Mouse (Mus musculus) neural tube, embryonic 14.5 days (tissue): Measurements from ENCODE around the gene Dcp1b. TPM values are rescaled to one million over a fixed set of nuclear protein-coding genes. Genes with fewer than 3 reads are reported as not detected.
A peak's percentile ranks its signal among the peaks of the same experiment; 100 is the strongest.

Source experiments
- ATAC-seq: fragments of 200-750 bp; cut with Nextera tagmentation; 2 replicates; pipeline ENCODE4 v1.8.0; 2017; ENCODE audit warnings: low read depth, mild to moderate bottlenecking, moderate TSS enrichment, moderate library complexity
- H3K27ac ChIP-seq: fragments of 300-500 bp; sonication (generic); 2 replicates; pipeline ENCODE4 v1.5.1; 2014; ENCODE audit warnings: low read depth, mild to moderate bottlenecking, control low read depth, low read length, moderate library complexity, mixed read lengths
- H3K27me3 ChIP-seq: fragments of 300-500 bp; sonication (generic); 2 replicates; pipeline ENCODE4 v1.6.1; 2014; ENCODE audit warnings: low read length; ENCODE audit not compliant: control insufficient read depth, insufficient read depth
- H3K36me3 ChIP-seq: fragments of 300-500 bp; sonication (generic); 2 replicates; pipeline ENCODE4 v1.6.1; 2014; ENCODE audit warnings: low read length, mixed read lengths; ENCODE audit not compliant: control insufficient read depth, insufficient read depth
- H3K4me1 ChIP-seq: fragments of 300-500 bp; sonication (generic); 2 replicates; pipeline ENCODE4 v1.6.1; 2014; ENCODE audit warnings: low read length; ENCODE audit not compliant: control insufficient read depth, insufficient read depth
- H3K4me2 ChIP-seq: fragments of 300-500 bp; sonication (generic); 2 replicates; pipeline ENCODE4 v1.6.1; 2014; ENCODE audit warnings: mild to moderate bottlenecking, low read depth, low read length, control low read depth
- H3K4me3 ChIP-seq: fragments of 300-500 bp; sonication (generic); 2 replicates; pipeline ENCODE4 v1.5.1; 2014; ENCODE audit warnings: low read depth, low read length, control low read depth, mixed read lengths
- H3K9ac ChIP-seq: fragments of 300-500 bp; sonication (generic); replicated peaks from 2 replicates; pipeline ENCODE4 v1.6.1; 2014; ENCODE audit warnings: low read depth, mild to moderate bottlenecking, control low read depth, low read length, mixed read lengths
- H3K9me3 ChIP-seq: fragments of 300-500 bp; sonication (generic); 2 replicates; pipeline ENCODE4 v1.6.1; 2016; ENCODE audit warnings: low read length; ENCODE audit not compliant: control insufficient read depth
- WGBS: fragments of 180-500 bp; shearing (Covaris S2); extraction: QIAGEN DNeasy Blood & Tissue Kit; methylation state at CpG from one replicate; pipeline ENCODE4 v1.1.7; 2014; 5-methylcytosine and 5-hydroxymethylcytosine counted together
- polyA plus RNA-seq: library from polyadenylated mRNA; unstranded; fragments of >200 nt; fragmentation: Nextera tagmentation; extraction: Ambion mirVana; gene quantifications from 2 replicates; pipeline ENCODE4 v1.2.1, GENCODE M21; 2014

The Dcp1b gene
- polyA plus RNA-seq: 14.1 and 14.6 TPM in 2 replicates

DNA sequence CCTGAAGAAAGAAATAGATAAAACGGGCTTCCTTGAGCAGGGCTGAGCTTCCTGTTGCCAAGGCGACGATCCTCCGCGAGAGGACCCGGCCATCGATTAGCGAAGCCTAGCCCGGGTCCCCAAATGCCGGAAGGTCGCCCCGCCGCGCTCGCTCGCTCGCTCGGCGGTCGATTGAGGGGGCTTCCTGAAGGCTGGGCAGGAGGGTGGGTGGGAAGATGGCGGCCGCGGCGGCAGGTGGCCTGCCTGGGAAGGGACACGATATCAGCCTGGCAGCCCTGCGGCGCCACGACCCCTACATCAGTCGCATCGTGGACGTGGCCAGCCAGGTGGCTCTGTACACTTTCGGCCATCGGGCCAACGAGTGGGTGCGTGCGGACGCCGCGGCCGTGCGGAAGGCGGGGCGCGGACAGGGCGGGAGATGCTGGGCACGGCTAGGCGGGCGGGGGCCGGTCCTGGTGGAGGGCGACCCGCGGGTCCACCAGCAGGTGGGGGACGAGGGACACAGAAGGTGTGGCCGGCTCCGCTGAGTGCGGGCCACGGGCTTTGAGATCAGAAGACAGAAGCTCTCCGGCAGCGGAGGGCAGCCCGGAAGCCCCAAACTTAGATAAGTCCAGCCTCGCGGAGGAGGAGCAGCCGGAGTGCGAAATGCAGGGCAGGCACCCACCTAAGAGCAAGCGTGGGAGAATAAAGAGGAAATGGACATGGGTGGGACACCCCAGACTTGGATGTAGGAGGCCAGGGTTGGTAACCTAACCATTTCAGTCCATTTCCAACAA is at the start of gene Dcp1b:
TSS of gene Dcp1b (plus strand) at position 176 of the 776 bp plus-strand sequence.
- H3K36me3 ChIP-seq: no peaks in the 10 kb centered on the region
- H3K9ac ChIP-seq: peak within 1 kb of the TSS; percentile 76
- no peaks in the 10 kb centered on the region for H3K27me3 ChIP-seq
- H3K27ac ChIP-seq: peak within 1 kb of the TSS; percentile 91
- H3K4me3 ChIP-seq: peak within 1 kb of the TSS; percentile 68
- peak within 1 kb of the TSS; percentile 63 for H3K4me2 ChIP-seq
- WGBS: under 1% methylated on average over 57 of the region's 65 CpGs
- peak; percentile 96 for ATAC-seq
- H3K9me3 ChIP-seq: no peaks in the 10 kb centered on the region
- peaks cover 18% of the 10 kb centered on the region; the same call in 1 of the 2 replicates for H3K4me1 ChIP-seq

GRCm38 (mm10) chr6:119126991-119127390 is 48.1 kb upstream of the Dcp1b start:
- Histone ChIP-seq H3K27me3 (no peaks in the 10 kb centered on the region), H3K4me3 (no peak overlapping the region), H3K9me3 (no peaks in the 10 kb centered on the region), H3K27ac (no peak overlapping the region), H3K4me2 (no peak overlapping the region), H3K4me1 (no peaks in the 10 kb centered on the region), H3K36me3 (no peaks in the 10 kb centered on the region), H3K9ac (no peak overlapping the region)
- WGBS: 90% methylated on average over 3 of the region's 3 CpGs
- no peak for ATAC-seq

DNA sequence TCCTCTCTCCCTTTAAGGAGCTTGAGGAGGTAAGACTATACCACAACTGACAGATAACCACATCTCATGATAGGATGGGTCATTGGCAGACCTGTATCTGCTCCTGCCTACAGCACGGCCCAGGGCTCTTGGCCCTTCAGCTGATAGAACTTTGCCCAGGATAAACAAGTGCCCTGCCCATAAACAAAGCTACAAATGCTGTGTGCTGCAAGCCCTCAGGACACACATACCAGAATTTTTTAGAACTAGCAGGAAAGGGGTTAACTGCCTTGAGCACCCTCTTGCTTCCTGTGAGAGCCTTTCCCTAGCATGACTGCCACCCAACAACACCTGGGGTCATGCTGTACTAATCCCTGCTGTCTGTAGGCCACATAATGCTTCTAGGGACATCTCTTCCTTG is 47.0 kb upstream of the Dcp1b start:
- Histone ChIP-seq H3K4me1 (no peaks in the 10 kb centered on the region), H3K9me3 (no peaks in the 10 kb centered on the region), H3K27me3 (no peaks in the 10 kb centered on the region), H3K4me2 (no peak overlapping the region), H3K27ac (no peak overlapping the region), H3K9ac (no peak overlapping the region), H3K36me3 (no peaks in the 10 kb centered on the region), H3K4me3 (no peak overlapping the region)
- WGBS: 100% methylated on average over 1 of the region's 1 CpGs
- ATAC-seq: no peak

- no peaks in the 10 kb centered on the region for H3K9me3 ChIP-seq
- H3K9ac ChIP-seq: no peak overlapping the region
- H3K36me3 ChIP-seq: no peaks in the 10 kb centered on the region
- ATAC-seq: no peak
- H3K4me2 ChIP-seq: no peak overlapping the region
- H3K27me3 ChIP-seq: no peaks in the 10 kb centered on the region
- 72% methylated on average over 8 of the region's 8 CpGs for WGBS
- no peak overlapping the region for H3K4me3 ChIP-seq
- H3K4me1 ChIP-seq: no peaks in the 10 kb centered on the region
- H3K27ac ChIP-seq: no peak overlapping the region
Measured at GRCm38 (mm10) chr6:119128521-119128920, 46.5 kb upstream of the Dcp1b start.

DNA sequence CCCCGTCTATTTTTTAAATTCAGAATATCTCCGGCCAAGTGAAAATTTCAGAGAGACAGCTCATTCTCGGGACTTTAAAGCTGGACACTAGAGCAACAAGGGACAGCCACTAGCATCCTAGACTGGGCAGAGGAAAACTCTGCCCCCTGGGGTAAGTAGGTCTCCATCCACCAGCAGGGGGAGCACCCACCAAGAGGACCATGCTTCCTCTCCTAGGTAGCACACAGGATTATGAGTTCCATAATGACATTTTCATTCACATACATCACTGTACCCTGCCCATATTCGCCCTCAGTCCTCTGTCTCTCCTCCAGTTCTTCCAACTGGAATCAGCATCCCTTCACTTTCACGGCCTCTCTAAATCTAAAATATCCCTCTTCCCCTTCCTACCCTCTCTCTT is 45.4 kb upstream of the Dcp1b start:
- H3K4me3 ChIP-seq: no peak overlapping the region
- WGBS: 80% methylated on average over 5 of the region's 5 CpGs
- no peak for ATAC-seq
- H3K9me3 ChIP-seq: no peaks in the 10 kb centered on the region
- H3K9ac ChIP-seq: no peak overlapping the region
- H3K36me3 ChIP-seq: no peaks in the 10 kb centered on the region
- no peaks in the 10 kb centered on the region for H3K27me3 ChIP-seq
- no peaks in the 10 kb centered on the region for H3K4me1 ChIP-seq
- no peak overlapping the region for H3K4me2 ChIP-seq
- H3K27ac ChIP-seq: no peak overlapping the region

DNA sequence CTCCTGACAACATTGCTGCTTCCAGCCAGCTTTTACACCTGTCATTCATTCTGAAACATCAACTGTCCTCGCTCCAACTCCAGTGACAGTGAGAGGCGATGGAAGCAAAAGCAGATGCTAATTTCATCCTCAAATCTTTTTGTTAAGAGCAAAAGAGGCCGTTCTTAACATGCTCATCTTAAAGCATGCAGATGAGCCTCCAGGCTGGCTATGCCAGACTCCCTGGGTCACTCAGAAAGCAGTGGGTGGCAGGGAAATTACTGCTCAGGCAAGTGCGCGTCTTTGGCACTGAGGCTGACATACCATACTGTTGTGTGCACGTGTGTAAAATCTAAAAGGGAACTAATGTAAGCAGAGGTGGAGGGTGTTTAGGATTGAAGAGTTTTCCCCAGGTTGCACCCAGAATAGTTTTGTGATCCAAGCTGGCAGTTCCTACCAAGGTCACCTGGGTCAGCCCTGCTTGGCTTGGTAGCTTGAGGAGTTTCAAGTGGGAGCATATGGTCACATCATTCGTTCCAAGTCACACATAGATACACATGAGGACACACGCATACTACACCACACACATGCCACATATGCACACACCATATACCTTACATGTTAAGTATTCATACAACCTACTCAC is 42.8 kb upstream of the Dcp1b start:
- WGBS: 73% methylated on average over 8 of the region's 8 CpGs
- no peak overlapping the region for H3K9ac ChIP-seq
- no peaks in the 10 kb centered on the region for H3K9me3 ChIP-seq
- ATAC-seq: no peak
- H3K4me2 ChIP-seq: no peak overlapping the region
- no peaks in the 10 kb centered on the region for H3K27me3 ChIP-seq
- no peaks in the 10 kb centered on the region for H3K36me3 ChIP-seq
- H3K4me1 ChIP-seq: no peaks in the 10 kb centered on the region
- H3K4me3 ChIP-seq: no peak overlapping the region
- no peak overlapping the region for H3K27ac ChIP-seq

DNA sequence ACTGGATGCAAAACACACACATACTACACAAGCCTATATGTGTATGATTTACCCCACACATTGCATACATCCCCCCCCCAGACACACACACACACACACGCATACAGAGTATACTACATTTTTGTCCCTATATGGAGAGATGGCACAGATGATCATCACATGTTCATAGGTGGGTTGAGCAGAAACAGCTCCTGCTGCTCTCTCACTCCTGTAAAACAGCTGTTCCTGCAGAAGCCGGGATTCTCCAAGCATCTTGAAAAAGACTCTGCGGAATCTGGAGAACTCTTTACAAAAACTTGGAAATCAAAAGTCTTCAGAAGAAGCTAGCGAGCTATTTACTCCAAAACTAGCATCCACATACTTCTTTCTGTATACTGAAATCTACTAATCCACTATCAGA is 42.2 kb upstream of the Dcp1b start:
- Histone ChIP-seq H3K27ac (no peak overlapping the region), H3K4me2 (no peak overlapping the region), H3K36me3 (no peaks in the 10 kb centered on the region), H3K9ac (no peak overlapping the region), H3K4me1 (no peaks in the 10 kb centered on the region), H3K9me3 (no peaks in the 10 kb centered on the region), H3K4me3 (no peak overlapping the region), H3K27me3 (no peaks in the 10 kb centered on the region)
- no peak for ATAC-seq
- WGBS: 87% methylated on average over 4 of the region's 4 CpGs

- no peak overlapping the region for H3K4me3 ChIP-seq
- H3K4me2 ChIP-seq: no peak overlapping the region
- H3K27me3 ChIP-seq: no peaks in the 10 kb centered on the region
- ATAC-seq: no peak
- H3K4me1 ChIP-seq: no peaks in the 10 kb centered on the region
- H3K36me3 ChIP-seq: no peaks in the 10 kb centered on the region
- H3K9ac ChIP-seq: no peak overlapping the region
- H3K27ac ChIP-seq: no peak overlapping the region
- H3K9me3 ChIP-seq: no peaks in the 10 kb centered on the region
- 88% methylated on average over 10 of the region's 10 CpGs for WGBS
Measured at GRCm38 (mm10) chr6:119137768-119138167, 37.3 kb upstream of the Dcp1b start.

DNA sequence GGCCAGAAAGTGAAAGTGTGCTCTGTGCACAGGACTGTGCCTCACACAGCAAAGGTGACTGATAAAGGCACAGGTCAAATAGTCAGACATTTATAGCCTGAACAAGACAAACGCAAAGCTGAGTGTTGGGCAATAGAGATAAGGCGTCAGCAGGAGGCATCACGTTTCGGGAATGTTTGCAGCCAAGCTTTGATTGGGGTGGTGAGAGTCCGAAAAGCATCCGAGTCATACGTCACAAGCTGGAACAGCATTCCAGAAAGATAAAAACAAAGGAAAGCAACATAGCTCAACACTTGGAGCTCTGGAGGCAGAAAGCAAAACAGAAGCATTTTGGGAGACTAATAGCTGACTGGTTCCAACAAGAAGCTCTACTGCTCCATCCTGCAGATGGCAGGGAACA is 35.5 kb upstream of the Dcp1b start:
- Histone ChIP-seq H3K36me3 (no peaks in the 10 kb centered on the region), H3K9me3 (no peaks in the 10 kb centered on the region), H3K4me3 (no peak overlapping the region), H3K9ac (no peak overlapping the region), H3K27ac (no peak overlapping the region), H3K4me1 (no peaks in the 10 kb centered on the region), H3K4me2 (no peak overlapping the region), H3K27me3 (no peaks in the 10 kb centered on the region)
- ATAC-seq: no peak
- 75% methylated on average over 7 of the region's 7 CpGs for WGBS
